Mouse (Mus musculus) CD4-positive, CD25-positive, alpha-beta regulatory T cell, adult 4 months (primary cell): ENCODE measurements at regions not wholly inside any gene's neighbourhood (a gene's known extent, or its start where the extent isn't known, plus 50 kb on each side); places are given as distances from the start of the nearest gene placed in this dataset.

ENCODE experiments used
- ATAC-seq: one replicate; pipeline ENCODE4 v1.8.0; 2017

- ATAC-seq = no peak
Observed at GRCm38 (mm10) chr1:92338589-92338988, 135.1 kb downstream of the Ndufa10 start.

- no peak for ATAC-seq
Observed at GRCm38 (mm10) chr1:92337450-92337849, 136.2 kb downstream of the Ndufa10 start.

GRCm38 (mm10) chr1:92332248-92332584 lies 136.7 kb upstream of the Hdac4 start:
- ATAC-seq = no peak

GRCm38 (mm10) chr1:92331559-92332247 lies 136.2 kb upstream of the Hdac4 start:
- no peak for ATAC-seq

- no peak for ATAC-seq
Observed at GRCm38 (mm10) chr1:92330181-92330580, 134.7 kb upstream of the Hdac4 start.

GRCm38 (mm10) chr1:92329491-92329890 lies 134.0 kb upstream of the Hdac4 start:
- no peak for ATAC-seq

- no peak for ATAC-seq
Observed at GRCm38 (mm10) chr1:92327141-92327540, 131.6 kb upstream of the Hdac4 start.

GRCm38 (mm10) chr1:92325281-92325680 lies 129.8 kb upstream of the Hdac4 start:
- no peak for ATAC-seq

GRCm38 (mm10) chr1:92324091-92324950 lies 128.8 kb upstream of the Hdac4 start:
- no peak for ATAC-seq

- ATAC-seq = no peak
Observed at GRCm38 (mm10) chr1:92317131-92317530, 121.6 kb upstream of the Hdac4 start.

- no peak for ATAC-seq
Observed at GRCm38 (mm10) chr1:92316191-92316723, 120.8 kb upstream of the Hdac4 start.

GRCm38 (mm10) chr1:92313001-92313597 lies 117.6 kb upstream of the Hdac4 start:
- no peak for ATAC-seq

- no peak for ATAC-seq
Observed at GRCm38 (mm10) chr1:92309883-92310282, 114.4 kb upstream of the Hdac4 start.

- ATAC-seq = no peak
Observed at GRCm38 (mm10) chr1:92309381-92309780, 113.9 kb upstream of the Hdac4 start.

- no peak for ATAC-seq
Observed at GRCm38 (mm10) chr1:92308537-92308936, 113.0 kb upstream of the Hdac4 start.

- ATAC-seq = no peak
Observed at GRCm38 (mm10) chr1:92306042-92306441, 110.5 kb upstream of the Hdac4 start.

- ATAC-seq = no peak
Observed at GRCm38 (mm10) chr1:92299041-92299440, 103.5 kb upstream of the Hdac4 start.

- ATAC-seq = no peak
Observed at GRCm38 (mm10) chr1:92292681-92293380, 97.3 kb upstream of the Hdac4 start.

- no peak for ATAC-seq
Observed at GRCm38 (mm10) chr1:92286966-92287342, 91.5 kb upstream of the Hdac4 start.

GRCm38 (mm10) chr1:92286013-92286965 lies 90.8 kb upstream of the Hdac4 start:
- no peak for ATAC-seq

- no peak for ATAC-seq
Observed at GRCm38 (mm10) chr1:92284155-92284554, 88.7 kb upstream of the Hdac4 start.
